Mouse (Mus musculus): ENCODE results near the gene Cobll1. TPM values are rescaled to one million over a fixed set of nuclear protein-coding genes. Genes with fewer than 3 reads are reported as not detected.

Gene Cobll1
- total and polyA plus RNA-seq, 2 experiments = 10.0 to 13.6 TPM

DNA sequence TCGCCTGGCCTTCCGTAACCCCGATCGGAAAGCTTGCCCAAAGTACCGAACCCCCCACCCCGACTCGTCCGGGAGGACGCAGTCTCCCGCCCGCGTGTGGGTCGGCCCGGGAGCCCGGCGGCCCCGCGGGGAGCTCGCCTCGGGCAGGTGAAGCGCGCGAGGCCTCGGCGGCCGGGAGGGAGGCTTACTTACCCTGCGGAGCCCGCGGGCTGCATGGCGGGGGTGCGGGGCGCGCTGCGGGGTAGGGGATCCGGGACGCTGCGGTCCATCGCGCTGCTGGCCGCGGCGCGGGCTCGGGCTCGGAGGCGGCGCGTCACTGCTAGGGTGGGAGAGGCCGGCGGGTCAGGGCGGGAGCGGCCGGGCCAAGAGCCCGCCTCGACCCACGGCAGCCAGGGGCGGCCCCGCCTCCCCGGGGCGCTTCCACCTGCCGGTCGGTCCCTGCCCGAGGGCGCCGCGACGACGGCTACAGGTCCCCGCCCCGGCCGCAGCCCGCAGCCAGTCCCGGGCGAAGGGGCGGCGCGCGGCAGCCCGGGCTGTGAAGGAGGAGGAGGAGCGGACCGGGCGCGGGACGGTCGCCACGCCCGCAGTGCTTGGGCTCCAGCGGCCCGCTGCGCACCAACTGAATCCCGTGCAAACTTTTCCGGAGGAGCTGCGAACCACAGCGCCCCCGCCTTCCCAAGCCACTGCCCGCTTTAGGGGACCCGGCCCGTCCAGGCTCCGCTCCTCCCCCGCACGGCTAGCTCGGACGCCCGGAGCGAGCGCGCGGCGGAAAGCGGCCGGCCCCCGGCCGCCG is 836 bp downstream of the Cobll1 start:
- no peaks in the 10 kb centered on the region for H3K27me3 ChIP-seq (ENCODE audit: control insufficient read depth, insufficient read depth, low read length)
- H3K4me1 ChIP-seq (ENCODE audit: control insufficient read depth, insufficient read depth, low read length) = peaks cover 11% of the 10 kb centered on the region
- H3K27ac ChIP-seq (replicated peaks; ENCODE audit: insufficient read depth, low read depth, low read length) = peak overlapping the region; percentile 95
- H3K9ac ChIP-seq (ENCODE audit: low read depth, low read length) = peak overlapping the region; percentile 98
- 1% methylated on average over 110 of the region's 114 CpGs for WGBS
- peak overlapping the region; percentile 93 for H3K4me3 ChIP-seq (ENCODE audit: insufficient read depth, low read depth, low read length)
- DNase-seq (ENCODE audit: extremely low read depth, low read depth, low spot score) = peak; percentile 83
- TF ChIP-seq CTCF (IDR thresholded peaks at IDR 0.05; ENCODE audit: low read depth, low read length) = peak; percentile 34
- TF ChIP-seq POLR2A (IDR thresholded peaks at IDR 0.05; ENCODE audit: extremely low read depth, insufficient read depth, low read length) = peak; percentile 76
- no peaks in the 10 kb centered on the region for H3K36me3 ChIP-seq (ENCODE audit: control insufficient read depth, insufficient read depth, low read length)
- peaks cover 11% of the 10 kb centered on the region; the same call in 1 of the 2 replicates for H3K79me2 ChIP-seq (ENCODE audit: control insufficient read depth, insufficient read depth, low read length)

DNA sequence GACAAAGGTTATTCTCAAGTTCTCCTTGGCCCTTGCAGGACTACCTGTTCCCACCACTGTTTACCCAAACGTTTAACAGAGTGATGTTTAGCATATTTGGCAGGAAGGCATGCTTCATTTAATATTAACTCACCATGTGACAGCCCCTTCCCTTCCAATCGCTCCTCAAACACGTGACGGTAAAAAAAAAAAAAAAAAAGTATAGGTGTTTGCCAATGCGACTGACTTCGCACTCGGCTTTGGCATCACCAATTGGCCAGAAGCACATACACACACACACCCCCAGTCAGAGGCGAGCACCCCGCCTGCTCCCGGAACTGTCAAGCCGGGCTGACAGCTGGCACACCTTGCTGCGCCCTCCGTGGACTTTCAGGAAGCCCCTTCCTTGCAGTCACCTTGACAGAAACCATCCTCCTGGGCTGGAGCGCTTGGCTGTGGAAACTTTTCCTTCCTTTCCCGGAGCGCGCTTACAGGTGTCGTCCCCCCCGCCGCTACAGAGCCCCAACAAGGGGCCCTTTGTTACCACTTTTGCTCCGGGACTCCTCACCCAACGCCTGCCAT is 1.5 kb downstream of the Cobll1 start:
- peak overlapping the region; percentile 95 for H3K27ac ChIP-seq (replicated peaks; ENCODE audit: insufficient read depth, low read depth, low read length)
- H3K9ac ChIP-seq (ENCODE audit: low read depth, low read length) = peak overlapping the region; percentile 90
- H3K4me3 ChIP-seq (ENCODE audit: insufficient read depth, low read depth, low read length) = peak overlapping the region; percentile 93
- TF ChIP-seq CTCF (IDR thresholded peaks at IDR 0.05; ENCODE audit: low read depth, low read length) (no peak), POLR2A (IDR thresholded peaks at IDR 0.05; ENCODE audit: extremely low read depth, insufficient read depth, low read length) (peak; percentile 59; the same call in 1 of the 2 replicates)
- H3K27me3 ChIP-seq (ENCODE audit: control insufficient read depth, insufficient read depth, low read length) = no peaks in the 10 kb centered on the region
- peaks cover 11% of the 10 kb centered on the region; the same call in 1 of the 2 replicates for H3K79me2 ChIP-seq (ENCODE audit: control insufficient read depth, insufficient read depth, low read length)
- under 1% methylated on average over 22 of the region's 22 CpGs for WGBS
- H3K4me1 ChIP-seq (ENCODE audit: control insufficient read depth, insufficient read depth, low read length) = peaks cover 13% of the 10 kb centered on the region
- peak; percentile 98 for DNase-seq (ENCODE audit: extremely low read depth, low read depth, low spot score)
- H3K36me3 ChIP-seq (ENCODE audit: control insufficient read depth, insufficient read depth, low read length) = no peaks in the 10 kb centered on the region

DNA sequence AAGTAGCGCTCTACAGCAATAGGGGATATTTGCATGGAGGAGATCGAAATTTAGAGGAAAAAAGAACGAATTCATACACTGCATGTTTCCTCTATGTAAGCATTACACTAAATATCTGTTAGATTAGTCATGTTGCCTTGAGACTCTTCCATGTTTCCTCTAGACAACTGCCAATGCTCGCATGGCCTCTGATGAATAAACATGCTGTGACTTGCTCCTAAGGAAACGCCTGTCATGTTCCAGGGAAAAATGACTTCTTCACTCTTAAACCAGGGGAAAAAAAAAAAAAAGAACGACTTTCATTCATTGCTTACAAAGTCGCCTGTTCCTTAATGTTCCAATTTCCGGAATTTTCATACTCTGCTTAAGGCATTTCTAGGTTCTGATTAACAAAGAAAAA is 2.1 kb downstream of the Cobll1 start:
- Histone ChIP-seq H3K4me3 (ENCODE audit: insufficient read depth, low read depth, low read length) (peak overlapping the region; percentile 46), H3K79me2 (ENCODE audit: control insufficient read depth, insufficient read depth, low read length) (peaks cover 11% of the 10 kb centered on the region; the same call in 1 of the 2 replicates), H3K27me3 (ENCODE audit: control insufficient read depth, insufficient read depth, low read length) (no peaks in the 10 kb centered on the region), H3K4me1 (ENCODE audit: control insufficient read depth, insufficient read depth, low read length) (peaks cover 14% of the 10 kb centered on the region), H3K27ac (replicated peaks; ENCODE audit: insufficient read depth, low read depth, low read length) (peak overlapping the region; percentile 84), H3K36me3 (ENCODE audit: control insufficient read depth, insufficient read depth, low read length) (no peaks in the 10 kb centered on the region), H3K9ac (ENCODE audit: low read depth, low read length) (peak overlapping the region; percentile 64)
- DNase-seq (ENCODE audit: extremely low read depth, low read depth, low spot score) = no peak
- TF ChIP-seq POLR2A (IDR thresholded peaks at IDR 0.05; ENCODE audit: extremely low read depth, insufficient read depth, low read length) (no peak), CTCF (IDR thresholded peaks at IDR 0.05; ENCODE audit: low read depth, low read length) (no peak)
- WGBS = 27% methylated on average over 8 of the region's 8 CpGs

DNA sequence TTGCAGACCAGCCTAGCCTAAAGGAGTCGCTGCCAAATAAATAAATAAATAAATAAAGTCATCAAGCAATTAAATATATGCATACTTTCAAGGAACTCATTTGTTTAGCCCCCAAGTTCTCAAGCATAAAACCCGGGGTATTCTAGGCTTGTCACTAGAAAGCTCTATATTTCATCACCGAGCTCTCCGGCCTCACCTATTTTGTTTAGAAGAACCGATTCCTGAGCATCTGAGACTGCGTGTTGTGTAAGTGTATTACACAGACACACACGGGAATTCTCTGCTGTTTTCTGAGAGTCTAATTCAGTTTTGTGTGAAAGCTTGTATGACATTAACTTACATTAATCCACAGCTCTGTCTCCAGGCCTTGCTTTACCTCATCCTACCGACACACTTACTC is 2.6 kb downstream of the Cobll1 start:
- Histone ChIP-seq H3K4me1 (ENCODE audit: control insufficient read depth, insufficient read depth, low read length) (peaks cover 14% of the 10 kb centered on the region), H3K27ac (replicated peaks; ENCODE audit: insufficient read depth, low read depth, low read length) (peak overlapping the region; percentile 84), H3K4me3 (ENCODE audit: insufficient read depth, low read depth, low read length) (peak overlapping the region; percentile 46; the same call in 1 of the 2 replicates), H3K27me3 (ENCODE audit: control insufficient read depth, insufficient read depth, low read length) (no peaks in the 10 kb centered on the region), H3K36me3 (ENCODE audit: control insufficient read depth, insufficient read depth, low read length) (no peaks in the 10 kb centered on the region), H3K79me2 (ENCODE audit: control insufficient read depth, insufficient read depth, low read length) (peaks cover 11% of the 10 kb centered on the region; the same call in 1 of the 2 replicates), H3K9ac (ENCODE audit: low read depth, low read length) (peak overlapping the region; percentile 59; the same call in 1 of the 2 replicates)
- DNase-seq (ENCODE audit: extremely low read depth, low read depth, low spot score) = peak; percentile 51
- WGBS = 28% methylated on average over 8 of the region's 8 CpGs
- no peak for TF ChIP-seq CTCF (IDR thresholded peaks at IDR 0.05; ENCODE audit: low read depth, low read length)
- no peak for TF ChIP-seq POLR2A (IDR thresholded peaks at IDR 0.05; ENCODE audit: extremely low read depth, insufficient read depth, low read length)

DNA sequence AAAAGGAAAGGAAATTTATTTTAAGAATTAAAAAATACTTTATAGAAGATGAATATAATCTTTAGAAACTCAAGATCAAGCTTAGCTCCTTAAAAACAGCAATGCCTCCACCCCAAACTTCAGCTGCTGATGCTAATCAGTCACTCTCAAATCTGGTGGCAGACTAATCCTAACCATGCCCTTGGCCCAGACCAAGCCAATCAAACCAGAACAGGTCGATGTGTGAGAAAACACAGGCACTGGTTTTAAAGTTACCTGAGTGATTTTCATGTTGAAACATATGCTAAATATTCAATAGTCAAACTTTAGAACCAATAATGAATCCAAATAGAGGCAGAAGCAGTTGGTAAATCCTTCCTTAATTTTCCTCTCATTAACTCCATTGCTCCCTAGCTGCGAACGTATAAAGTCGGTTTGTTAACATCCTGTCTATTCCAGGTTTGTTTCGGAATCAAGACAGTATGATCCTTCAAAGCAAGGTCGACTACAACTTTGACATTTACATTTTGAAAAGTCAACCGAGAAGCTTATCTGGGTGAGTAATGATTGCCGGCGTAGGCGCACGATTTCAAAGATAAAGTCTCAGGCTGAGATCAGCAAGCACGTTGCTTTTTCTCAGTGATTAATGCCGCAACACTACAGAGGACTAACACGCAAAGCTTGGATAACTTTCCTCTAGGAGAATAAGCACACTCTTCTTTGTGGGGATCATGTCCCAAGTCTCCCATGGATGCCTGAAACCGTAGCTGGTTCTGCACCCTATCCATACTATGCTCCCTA is 6.3 kb downstream of the Cobll1 start:
- Histone ChIP-seq H3K4me1 (ENCODE audit: control insufficient read depth, insufficient read depth, low read length) (peaks cover 25% of the 10 kb centered on the region), H3K79me2 (ENCODE audit: control insufficient read depth, insufficient read depth, low read length) (peaks cover 25% of the 10 kb centered on the region), H3K4me3 (ENCODE audit: insufficient read depth, low read depth, low read length) (peak overlapping the region; percentile 36), H3K27ac (replicated peaks; ENCODE audit: insufficient read depth, low read depth, low read length) (peak overlapping the region; percentile 56), H3K36me3 (ENCODE audit: control insufficient read depth, insufficient read depth, low read length) (no peaks in the 10 kb centered on the region), H3K9ac (ENCODE audit: low read depth, low read length) (peak overlapping the region; percentile 45), H3K27me3 (ENCODE audit: control insufficient read depth, insufficient read depth, low read length) (no peaks in the 10 kb centered on the region)
- peak; percentile 73 for DNase-seq (ENCODE audit: extremely low read depth, low read depth, low spot score)
- WGBS = 19% methylated on average over 15 of the region's 15 CpGs
- TF ChIP-seq CTCF (IDR thresholded peaks at IDR 0.05; ENCODE audit: low read depth, low read length) (no peak), POLR2A (IDR thresholded peaks at IDR 0.05; ENCODE audit: extremely low read depth, insufficient read depth, low read length) (no peak)

Data from liver, adult 2 months (tissue).